Mouse (Mus musculus): ENCODE data around the gene Cntn4. TPM values are rescaled to one million over a fixed set of nuclear protein-coding genes. Genes with fewer than 3 reads are reported as not detected.
A peak's percentile ranks its signal among the peaks of the same experiment; 100 is the strongest.

The Cntn4 gene
- total RNA-seq, 2 experiments from 2014 or later, result 17.4 to 22.5 TPM

GRCm38 (mm10) chr6:106455616-106456015 lies 778.2 kb downstream of the Cntn4 start:
- no peak for DNase-seq (ENCODE audit: low spot score in 2 of 2)

- no peak for DNase-seq (ENCODE audit: low spot score in 2 of 2)
Measured at GRCm38 (mm10) chr6:106458166-106458565, 780.7 kb downstream of the Cntn4 start.

- no peak for DNase-seq (ENCODE audit: low spot score in 2 of 2)
Measured at GRCm38 (mm10) chr6:106462403-106462802, 784.9 kb downstream of the Cntn4 start.

GRCm38 (mm10) chr6:106463857-106464256 lies 786.4 kb downstream of the Cntn4 start:
- DNase-seq (ENCODE audit: low spot score in 2 of 2), result no peak

DNA sequence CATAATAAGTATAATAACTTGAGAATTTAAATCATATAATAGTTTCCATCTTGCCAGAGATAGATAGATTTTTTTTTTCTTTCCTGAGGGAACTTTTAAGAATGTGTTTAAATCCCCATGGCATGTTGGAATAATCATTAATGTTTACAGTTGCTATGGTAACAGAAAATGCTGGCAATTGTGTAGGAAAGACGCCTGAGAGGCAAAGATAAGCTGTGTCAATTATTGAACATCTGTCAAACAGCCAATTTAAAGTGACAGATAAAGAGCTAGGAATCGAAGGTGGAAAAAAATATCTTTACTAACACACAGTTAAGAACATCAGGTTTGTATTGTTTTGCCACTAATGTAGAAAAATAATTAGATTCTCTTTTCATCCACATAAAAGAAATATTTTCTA lies 788.3 kb downstream of the Cntn4 start:
- no peak for DNase-seq (ENCODE audit: low spot score in 2 of 2)

DNA sequence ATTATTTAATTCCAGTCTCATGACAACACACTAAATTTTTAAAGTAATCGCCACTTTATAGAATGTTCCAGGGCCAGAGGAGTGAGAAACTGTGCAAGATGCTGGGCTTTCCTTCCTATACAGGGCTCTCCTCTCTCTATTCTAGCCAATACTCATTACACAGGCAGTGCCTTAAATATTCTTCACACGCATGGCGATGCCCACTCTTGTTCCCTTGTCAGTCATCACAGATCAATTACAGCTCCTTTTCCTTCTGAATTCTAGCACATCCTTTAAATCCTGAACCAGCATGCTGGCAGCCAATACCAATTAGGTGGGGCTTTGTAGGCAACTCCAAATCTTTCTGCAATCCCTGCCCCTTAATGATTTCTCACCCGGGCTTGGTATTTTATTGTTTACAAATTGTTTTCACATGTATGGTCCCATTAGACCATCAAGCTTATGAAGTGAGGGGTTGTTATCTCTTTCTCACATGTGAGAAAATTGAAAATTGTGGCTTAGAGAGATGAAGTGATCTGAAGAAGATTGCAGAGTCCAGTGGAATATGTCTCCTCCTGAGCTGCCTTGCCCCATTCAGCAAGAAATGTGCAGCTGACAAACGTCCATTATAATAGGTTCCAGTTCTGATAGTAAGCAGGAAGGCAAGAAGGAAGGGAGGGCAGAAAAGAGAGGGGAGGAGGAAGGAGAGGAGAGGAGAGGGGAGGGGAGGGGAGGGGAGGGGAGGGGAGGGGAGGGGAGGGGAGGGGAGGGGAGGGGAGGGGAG lies 789.0 kb downstream of the Cntn4 start:
- no peak for DNase-seq (ENCODE audit: low spot score in 2 of 2)

- no peak for DNase-seq (ENCODE audit: low spot score in 2 of 2)
Measured at GRCm38 (mm10) chr6:106471840-106472608, 794.6 kb downstream of the Cntn4 start.

- no peak for DNase-seq (ENCODE audit: low spot score in 2 of 2)
Measured at GRCm38 (mm10) chr6:106473871-106474270, 796.4 kb downstream of the Cntn4 start.

- DNase-seq (ENCODE audit: low spot score in 2 of 2), result no peak
Measured at GRCm38 (mm10) chr6:106481533-106481932, 804.1 kb downstream of the Cntn4 start.

DNA sequence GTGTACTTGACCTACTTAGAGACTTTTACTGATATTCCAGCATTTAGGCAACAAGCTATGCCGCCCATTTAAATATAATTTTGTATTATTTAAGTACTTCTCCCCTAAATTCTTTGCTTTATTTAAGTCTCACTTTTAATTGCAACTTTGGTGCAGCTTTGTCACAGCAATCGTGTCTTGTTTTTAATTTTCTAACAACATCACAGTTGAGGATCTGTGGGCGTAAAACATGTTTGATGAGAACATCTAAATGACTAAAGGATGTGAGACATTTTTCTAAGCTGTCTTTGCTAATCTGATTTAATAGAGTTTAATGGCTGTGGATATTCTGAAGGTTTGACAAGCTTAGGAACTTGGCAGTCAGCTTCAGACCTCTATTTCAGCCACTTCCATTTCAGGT lies 818.8 kb downstream of the Cntn4 start:
- peak in 1 of 2 experiments; percentile 34 for DNase-seq (ENCODE audit: low spot score in 2 of 2)

DNA sequence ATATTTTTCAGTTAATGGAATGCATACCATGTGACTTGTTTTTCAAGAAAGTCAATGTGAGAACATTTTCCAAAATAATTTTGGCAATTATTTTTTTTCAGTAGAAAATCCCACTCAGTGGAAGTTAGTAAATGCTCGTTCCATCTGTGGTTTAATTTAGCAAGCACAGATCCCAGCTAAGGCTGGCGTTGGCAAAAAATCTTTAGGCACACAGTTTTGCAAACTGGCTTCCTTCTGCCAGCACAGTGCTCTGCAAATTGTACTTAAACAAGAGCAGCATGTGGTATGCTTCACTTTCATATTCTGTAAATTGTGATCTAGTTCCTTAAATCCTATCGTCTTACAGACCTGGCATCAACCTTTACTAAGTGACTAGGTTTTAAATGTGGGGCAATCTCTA lies 821.7 kb downstream of the Cntn4 start:
- peak; percentile 16 to 88 for DNase-seq (ENCODE audit: low spot score in 2 of 2)

- DNase-seq (ENCODE audit: low spot score in 2 of 2), result peak; percentile 9 to 22
Measured at GRCm38 (mm10) chr6:106503961-106504360, 826.5 kb downstream of the Cntn4 start.

GRCm38 (mm10) chr6:106520367-106520766 lies 842.9 kb downstream of the Cntn4 start:
- no peak for DNase-seq (ENCODE audit: low spot score in 2 of 2)

DNA sequence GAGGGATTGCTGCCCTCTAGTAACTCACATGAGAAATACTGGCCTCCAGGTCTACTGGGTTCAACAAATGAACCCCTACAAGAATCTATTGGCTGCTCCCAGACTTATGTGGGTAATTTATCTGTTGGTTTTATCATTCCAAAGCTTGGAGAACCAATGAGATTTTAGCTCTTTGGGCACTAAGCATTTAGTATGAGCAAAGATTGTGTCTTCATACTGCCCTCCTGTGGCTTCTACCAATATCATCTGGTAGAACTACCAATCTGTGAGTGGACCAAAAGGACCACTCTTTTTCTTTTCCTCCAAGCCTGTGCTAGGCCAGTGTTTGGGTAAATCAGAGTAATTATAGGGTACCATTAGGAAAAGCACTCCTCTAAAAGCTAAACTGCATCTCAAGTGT lies 866.0 kb downstream of the Cntn4 start:
- no peak for DNase-seq (ENCODE audit: low spot score in 2 of 2)

DNA sequence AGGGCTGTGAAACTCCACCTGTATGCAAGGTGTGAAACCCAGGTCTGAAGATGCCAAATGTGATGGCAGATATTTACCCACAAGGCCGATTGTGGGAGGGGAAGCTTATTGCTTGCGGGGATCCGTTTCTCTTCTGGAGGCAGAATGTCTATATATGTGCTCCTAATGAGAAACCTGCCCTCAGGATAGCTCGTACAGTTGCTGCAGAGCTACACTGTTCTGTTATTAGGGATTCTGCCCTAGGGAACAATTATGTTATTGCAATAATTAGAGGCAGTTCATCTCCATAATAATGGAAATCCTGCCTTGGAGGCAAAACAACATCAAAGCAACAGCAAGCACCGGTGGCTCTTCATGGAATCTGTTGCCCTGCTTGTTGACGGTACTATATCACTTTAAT lies 884.2 kb downstream of the Cntn4 start:
- DNase-seq (ENCODE audit: low spot score in 2 of 2), result no peak

- no peak for DNase-seq (ENCODE audit: low spot score in 2 of 2)
Measured at GRCm38 (mm10) chr6:106565316-106565715, 887.9 kb downstream of the Cntn4 start.

- DNase-seq (ENCODE audit: low spot score in 2 of 2), result no peak
Measured at GRCm38 (mm10) chr6:106565769-106566459, 888.5 kb downstream of the Cntn4 start.

DNA sequence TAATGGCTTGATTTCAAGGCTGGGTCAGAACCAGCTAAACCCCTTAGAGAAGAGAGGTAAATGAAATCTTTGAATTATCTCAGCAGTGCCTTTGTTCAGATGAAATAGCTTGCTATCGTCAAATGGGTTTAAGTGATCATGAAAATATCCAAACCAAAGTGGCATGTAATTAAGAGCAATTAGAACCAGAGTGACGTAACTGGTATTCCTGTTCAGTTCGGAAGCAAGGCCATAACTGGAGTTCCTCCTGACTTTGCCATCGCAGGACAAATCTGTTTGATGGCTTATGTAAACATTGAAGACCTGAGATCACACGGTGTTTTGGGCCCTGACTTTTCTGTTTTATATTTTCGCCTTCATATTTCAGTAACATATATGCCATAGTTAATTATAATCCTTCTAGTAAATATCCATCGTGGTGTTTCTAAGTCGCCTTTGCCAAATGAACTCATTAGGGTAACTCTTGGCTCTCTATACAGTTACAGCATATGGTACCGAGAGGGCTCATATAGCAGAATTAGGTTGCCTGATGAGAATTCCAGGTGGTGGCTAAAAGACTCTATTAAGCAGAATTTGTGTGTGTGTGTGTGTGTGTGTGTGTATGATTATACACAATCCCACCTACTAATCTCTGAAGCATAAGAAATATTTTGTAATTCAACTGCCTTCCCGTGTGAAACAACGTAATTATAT lies 889.6 kb downstream of the Cntn4 start:
- no peak for DNase-seq (ENCODE audit: low spot score in 2 of 2)

DNA sequence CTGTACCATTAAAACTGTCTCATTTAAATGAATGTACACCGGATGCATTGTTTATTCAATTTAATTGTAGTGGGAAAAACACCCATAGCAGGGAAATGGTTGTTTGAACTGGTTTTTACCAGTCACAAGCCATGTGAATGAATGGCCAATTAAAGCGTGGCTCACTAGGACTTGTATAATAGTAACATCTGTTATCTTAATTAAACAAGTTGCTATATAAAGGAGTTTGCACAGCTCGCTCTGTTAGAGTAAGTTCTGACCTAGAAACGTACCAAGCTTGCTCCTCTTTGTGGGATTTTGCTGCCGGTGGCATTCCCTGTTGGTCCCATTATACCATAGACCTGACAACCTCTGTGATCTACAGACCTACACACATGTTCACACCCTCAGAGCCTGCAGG lies 902.7 kb downstream of the Cntn4 start:
- no peak for DNase-seq (ENCODE audit: low spot score in 2 of 2)

GRCm38 (mm10) chr6:106593756-106594155 lies 916.3 kb downstream of the Cntn4 start:
- no peak for DNase-seq (ENCODE audit: low spot score in 2 of 2)

DNA sequence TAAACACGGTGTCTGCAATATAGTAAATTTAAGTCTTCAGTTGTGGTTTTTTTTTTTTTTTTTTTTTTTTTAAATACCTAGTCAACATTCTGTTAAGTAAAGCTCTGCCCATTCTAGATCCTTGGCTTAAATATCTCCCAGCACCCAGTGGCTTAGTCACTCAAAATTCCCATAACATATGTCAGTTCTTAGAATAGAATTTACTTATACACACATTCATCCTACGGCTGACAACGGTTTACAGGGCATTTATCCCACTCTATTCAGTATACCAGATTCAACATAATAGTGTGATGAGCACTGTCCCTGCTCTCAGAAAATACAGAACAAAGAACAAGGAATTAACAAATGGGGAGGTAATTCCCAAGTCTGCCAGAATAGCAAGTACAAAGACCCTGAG lies 939.6 kb downstream of the Cntn4 start:
- DNase-seq (ENCODE audit: low spot score in 2 of 2), result no peak
